Mouse (Mus musculus) left cerebral cortex, postnatal 14 days (tissue): Measurements from ENCODE around the gene Plxnd1. TPM values are rescaled to one million over a fixed set of nuclear protein-coding genes. Genes with fewer than 3 reads are reported as not detected.

Experiments used
- DNase-seq, 2 experiments: peaks; one replicate each; pipeline ENCODE4 v3.0.0; 2021 to 2022; ENCODE audit warnings: low spot score in 2 of 2, mixed read lengths in 1 of 2
- intact Hi-C: fragments of 180-260 bp; cut with DNase I; formaldehyde crosslinking; loops from one replicate; pipeline ENCODE4 v1.15.1; 2025
- long read RNA-seq, 2 experiments: library from polyadenylated mRNA; stranded (forward); transcript quantifications; one replicate each; pipeline ENCODE4 v2.0.0; 2021
- total RNA-seq, 2 experiments: library from RNA; stranded (reverse); gene quantifications; 2 replicates each; pipeline ENCODE4 v1.2.3; 2021

Gene Plxnd1
- 100 to 1,000 TPM; 156 to 174 TPM for total RNA-seq
- long read RNA-seq, experiment 1, full-length matches to known transcripts: 5 of 28 reads
- long read RNA-seq, experiment 1, partial matches to known transcripts: 15 of 28 reads
- long read RNA-seq, experiment 1, other reads (novel, unspliced or antisense): 8 of 28 reads
- long read RNA-seq, experiment 2, full-length matches to known transcripts: 6 of 40 reads
- long read RNA-seq, experiment 2, partial matches to known transcripts: 29 of 40 reads
- long read RNA-seq, experiment 2, other reads (novel, unspliced or antisense): 5 of 40 reads

GRCm38 (mm10) chr6:115994877-115995520 is at the start of gene Plxnd1:
Gene Plxnd1 (minus strand): TSS chr6:115995005.
- DNase-seq: peak; percentile 62 to 81
- intact Hi-C loops: loop anchor here (5.0 kb wide), 2 partner anchors 93 to 143 kb away; partner anchors contain the start of genes Ift122 and Mbd4

DNA sequence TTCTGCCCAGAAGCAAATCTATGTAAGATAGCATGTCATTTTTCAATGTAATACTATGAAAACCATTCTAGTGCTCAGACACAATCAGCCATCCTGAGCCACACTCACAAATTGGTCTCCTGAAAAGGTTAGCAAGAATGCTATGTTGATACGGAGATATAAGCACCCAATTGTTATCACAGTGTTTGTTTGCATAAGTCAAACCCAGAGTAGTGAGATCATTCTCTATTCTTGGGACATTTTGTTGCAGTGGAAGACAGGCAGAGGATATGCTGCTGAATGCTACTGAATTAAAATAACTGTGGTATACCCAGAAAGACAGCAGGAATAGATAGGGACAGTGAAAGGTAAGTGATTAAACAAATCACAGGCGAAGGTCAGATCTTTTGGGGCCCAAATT is 49.2 kb upstream of the Plxnd1 start:
- DNase-seq: no peak
- intact Hi-C loops: no loop called here

GRCm38 (mm10) chr6:116038222-116038621 is 43.4 kb upstream of the Plxnd1 start:
- DNase-seq: no peak
- intact Hi-C loops: no loop called here

DNA sequence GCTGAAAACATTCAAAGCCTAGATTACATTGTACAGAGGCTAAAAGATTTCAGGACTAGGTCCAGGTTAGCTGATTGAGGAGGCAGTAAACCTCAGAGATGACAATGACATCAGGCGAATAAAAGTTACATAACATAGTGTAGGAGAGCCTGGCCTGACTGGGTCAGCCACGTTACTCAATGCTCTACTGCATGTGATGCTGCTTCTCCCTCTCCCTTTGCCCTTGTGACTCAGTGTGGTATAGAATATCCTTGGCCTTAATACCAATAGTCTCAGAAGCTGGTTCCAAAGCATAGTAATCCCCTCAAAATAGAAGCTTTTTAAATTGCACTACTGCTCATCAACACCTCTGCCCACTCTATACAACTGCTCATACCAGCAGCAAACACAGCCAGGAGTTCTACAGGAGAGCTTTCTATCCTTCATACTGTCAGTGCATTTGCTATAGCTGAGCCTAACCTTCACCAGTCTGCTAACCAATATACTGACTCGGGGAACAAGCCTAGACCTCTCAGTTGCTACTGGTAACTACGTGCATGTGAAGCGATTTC is 42.6 kb upstream of the Plxnd1 start:
- intact Hi-C loops: no loop called here
- DNase-seq: peak in 1 of 2 experiments; percentile 24

DNA sequence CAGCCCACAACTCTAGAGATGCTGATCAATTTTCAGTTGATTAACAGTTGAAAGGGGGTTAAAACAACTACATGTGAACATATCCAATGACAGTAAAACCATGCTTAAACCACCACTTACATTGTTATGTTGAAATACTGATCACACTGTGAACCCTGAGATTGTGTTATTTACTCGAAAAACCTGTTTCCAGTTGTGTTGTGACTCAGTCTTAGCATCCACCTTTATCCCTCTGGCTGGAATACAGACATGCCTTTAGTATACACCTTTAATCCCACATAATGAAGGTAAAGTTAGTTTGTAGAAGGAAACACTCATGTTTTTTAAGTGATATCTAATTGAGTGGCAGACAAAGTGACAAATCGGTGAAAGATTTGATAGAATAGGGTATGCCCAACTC is 41.8 kb upstream of the Plxnd1 start:
- DNase-seq: no peak
- intact Hi-C loops: no loop called here

DNA sequence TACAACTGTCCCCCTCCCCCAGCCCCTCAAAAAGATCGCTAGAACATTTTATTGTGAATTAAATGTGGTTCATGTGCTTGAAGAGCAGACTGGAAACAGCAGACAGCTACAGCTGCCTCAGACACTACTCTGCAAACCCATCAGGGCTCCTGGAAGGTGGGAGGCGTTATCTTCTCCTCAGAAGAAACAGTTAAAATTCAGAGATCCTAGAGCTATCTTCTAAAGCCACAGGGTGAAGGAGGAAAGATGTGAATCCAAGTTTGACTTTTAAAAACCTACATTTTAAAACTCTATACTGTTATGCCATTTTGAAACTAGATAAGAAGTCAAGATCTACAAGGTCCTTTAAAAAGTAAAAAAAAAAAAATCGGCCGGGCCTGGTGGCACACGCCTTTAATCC is 36.2 kb upstream of the Plxnd1 start:
- DNase-seq: no peak
- intact Hi-C loops: no loop called here

- intact Hi-C loops: loop anchor here (5.0 kb wide), 1 partner anchor 103 kb away; no protein-coding TSS in a partner anchor
- DNase-seq: no peak
Measured at GRCm38 (mm10) chr6:116024666-116025065, 29.9 kb upstream of the Plxnd1 start.

DNA sequence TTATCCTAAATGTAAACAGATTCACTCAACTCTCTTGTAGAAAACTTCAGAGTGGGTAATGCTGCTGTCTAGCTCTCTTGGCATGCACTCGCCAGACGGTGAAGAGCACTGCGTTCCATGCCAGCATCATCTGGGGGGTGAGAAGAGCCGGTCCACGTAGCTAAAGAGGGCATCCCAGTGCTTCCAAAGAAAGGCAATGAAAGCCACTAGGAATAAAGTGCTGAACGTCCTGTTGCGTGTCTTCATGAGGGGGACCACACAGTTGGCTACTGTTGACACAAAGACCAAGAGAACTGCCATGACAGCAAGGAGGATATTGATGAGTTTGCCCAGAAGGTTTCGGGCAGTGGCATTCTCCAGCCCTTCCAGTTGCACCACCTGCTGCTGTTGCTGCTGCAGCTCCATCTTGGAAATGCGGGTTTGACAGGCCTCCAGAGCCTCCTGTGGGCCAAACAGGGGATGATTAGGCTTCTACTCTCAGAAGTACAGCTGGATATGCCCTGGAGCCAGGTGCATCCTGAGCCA is 27.2 kb upstream of the Plxnd1 start:
- no peak for DNase-seq
- intact Hi-C loops: no loop called here

GRCm38 (mm10) chr6:116015902-116016301 is 21.1 kb upstream of the Plxnd1 start:
- DNase-seq: no peak
- intact Hi-C loops: loop anchor here (10.0 kb wide), 1 partner anchor 209 kb away; no protein-coding TSS in a partner anchor

- DNase-seq: no peak
- intact Hi-C loops: loop anchor here (5.0 to 10.0 kb wide), 2 partner anchors 178 to 211 kb away; partner anchors contain the start of gene Tmcc1
Measured at GRCm38 (mm10) chr6:116014111-116014510, 19.3 kb upstream of the Plxnd1 start.

GRCm38 (mm10) chr6:116013687-116014086 is 18.9 kb upstream of the Plxnd1 start:
- no peak for DNase-seq
- intact Hi-C loops: loop anchor here (5.0 to 10.0 kb wide), 2 partner anchors 179 to 211 kb away; partner anchors contain the start of gene Tmcc1

DNA sequence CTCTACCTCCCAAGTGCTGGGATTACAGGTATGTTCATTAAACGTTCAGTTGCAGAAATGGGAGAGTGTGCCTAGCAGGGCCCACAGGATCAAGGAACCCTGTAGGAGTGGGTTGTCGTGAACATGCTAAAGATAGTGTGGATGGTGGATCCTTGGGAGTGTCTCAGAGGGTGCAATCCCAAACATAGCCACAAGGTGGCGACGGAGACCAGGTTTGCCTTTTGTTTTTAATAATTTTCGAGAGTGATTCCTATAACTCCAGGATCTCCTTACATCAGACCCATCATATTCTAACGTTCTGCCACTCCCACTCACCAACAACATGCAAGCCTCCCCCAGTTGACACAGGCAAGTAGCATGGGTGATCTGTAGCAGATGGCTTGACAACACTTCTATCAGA is 15.7 kb upstream of the Plxnd1 start:
- DNase-seq: peak; percentile 92 to 93
- intact Hi-C loops: loop anchor here (2.0 to 10.0 kb wide), 3 partner anchors 118 to 214 kb away; partner anchors contain the start of gene Tmcc1

DNA sequence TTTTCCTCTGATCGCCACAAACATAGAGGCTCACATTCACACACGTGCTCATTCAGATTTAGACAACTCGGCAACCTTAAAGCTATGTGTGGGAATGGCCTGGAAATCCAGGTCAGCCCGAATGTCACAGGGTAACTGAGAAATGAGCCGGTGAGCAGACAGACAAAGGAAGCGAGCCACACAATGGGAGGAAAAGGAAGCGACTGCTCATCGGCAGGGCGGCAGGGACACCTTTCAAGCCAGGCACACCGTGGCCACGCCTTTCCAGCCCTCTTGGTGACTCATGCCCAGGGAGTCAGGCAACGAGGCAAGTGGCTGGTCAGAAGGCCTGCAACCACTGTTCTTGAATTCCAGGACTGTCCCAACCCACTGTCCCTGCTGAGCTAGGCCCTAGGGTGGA is 14.6 kb upstream of the Plxnd1 start:
- intact Hi-C loops: no loop called here
- no peak for DNase-seq

- DNase-seq: peak in 1 of 2 experiments; percentile 73
- intact Hi-C loops: no loop called here
Measured at GRCm38 (mm10) chr6:116007561-116008173, 12.9 kb upstream of the Plxnd1 start.

DNA sequence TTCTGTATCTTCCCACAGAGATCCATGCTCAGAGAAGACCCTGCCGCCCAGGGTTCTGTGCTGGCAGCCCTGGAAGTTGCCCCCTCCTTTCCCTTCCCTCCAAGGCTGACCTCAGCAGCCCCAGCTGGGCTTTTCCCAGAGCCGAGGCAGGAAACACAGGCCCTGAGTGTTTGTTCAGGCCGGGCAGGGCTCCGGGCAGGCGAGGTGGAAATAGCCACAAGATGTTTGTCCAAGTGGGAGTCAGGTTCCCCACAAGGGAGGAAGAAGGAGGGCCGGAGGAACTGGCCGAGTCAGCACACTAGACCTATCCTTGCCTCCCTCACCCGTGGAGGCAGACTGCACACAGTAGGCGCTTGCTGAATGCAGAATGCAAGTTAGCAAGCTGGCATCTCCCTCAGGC is 11.9 kb upstream of the Plxnd1 start:
- no peak for DNase-seq
- intact Hi-C loops: no loop called here

GRCm38 (mm10) chr6:116005959-116006288 is 11.1 kb upstream of the Plxnd1 start:
- intact Hi-C loops: no loop called here

GRCm38 (mm10) chr6:116005275-116005958 is 10.6 kb upstream of the Plxnd1 start:
- no peak for DNase-seq
- intact Hi-C loops: no loop called here

More at GRCm38 (mm10) chr6:116005959-116006288, 11.1 kb upstream of the Plxnd1 start:
- DNase-seq: no peak

- intact Hi-C loops: no loop called here
- no peak for DNase-seq
Measured at GRCm38 (mm10) chr6:116004716-116005115, 9.9 kb upstream of the Plxnd1 start.

DNA sequence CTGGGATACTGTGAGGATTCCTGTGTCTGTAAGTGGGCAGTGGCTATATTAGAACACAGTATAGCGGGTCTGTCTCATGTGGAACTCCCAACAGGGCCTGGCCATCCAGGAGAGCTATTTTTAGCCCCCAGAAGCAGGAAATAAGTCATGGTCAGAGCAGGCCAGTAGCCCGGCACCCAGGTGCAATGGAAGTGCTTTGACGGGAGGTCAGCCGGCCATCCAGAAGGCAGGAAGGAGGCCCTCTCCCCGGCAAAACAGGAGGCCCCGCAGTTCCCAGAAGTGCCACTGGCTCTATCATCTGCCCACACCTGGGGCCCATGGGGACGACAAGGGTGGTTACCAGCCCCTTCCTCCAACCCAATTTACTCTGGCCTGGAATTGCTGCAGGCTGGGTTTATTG is 9.3 kb upstream of the Plxnd1 start:
- intact Hi-C loops: no loop called here
- DNase-seq: no peak
